Mouse (Mus musculus) WW6 (cell line): Measurements from ENCODE around the gene Trp53i11.

Source experiments
- DNase-seq: peaks from one replicate; pipeline ENCODE4 v3.0.0-alpha.2; 2013; ENCODE audit warnings: low read depth, low spot score

Trp53i11 gene

DNA sequence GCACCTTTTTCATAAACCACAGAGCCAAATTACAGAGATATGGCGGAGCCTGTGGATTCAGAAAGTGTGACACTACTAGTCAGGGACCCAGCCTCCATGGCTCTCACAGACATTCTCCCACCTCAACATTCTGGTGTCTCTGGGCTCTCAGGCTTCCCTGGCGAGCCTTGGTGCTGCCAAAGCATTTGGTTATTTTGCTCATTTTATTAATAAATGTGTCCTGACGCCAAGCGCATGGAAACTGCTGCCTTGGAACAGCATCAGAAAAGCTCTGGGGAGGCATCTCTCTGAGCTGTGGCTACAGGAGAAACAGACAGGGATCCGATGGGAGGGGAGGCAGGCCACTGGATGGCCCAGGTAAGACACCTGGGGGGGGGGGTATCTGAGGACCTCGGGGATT lies 15.4 kb upstream of the Trp53i11 start:
- no peak for DNase-seq

DNA sequence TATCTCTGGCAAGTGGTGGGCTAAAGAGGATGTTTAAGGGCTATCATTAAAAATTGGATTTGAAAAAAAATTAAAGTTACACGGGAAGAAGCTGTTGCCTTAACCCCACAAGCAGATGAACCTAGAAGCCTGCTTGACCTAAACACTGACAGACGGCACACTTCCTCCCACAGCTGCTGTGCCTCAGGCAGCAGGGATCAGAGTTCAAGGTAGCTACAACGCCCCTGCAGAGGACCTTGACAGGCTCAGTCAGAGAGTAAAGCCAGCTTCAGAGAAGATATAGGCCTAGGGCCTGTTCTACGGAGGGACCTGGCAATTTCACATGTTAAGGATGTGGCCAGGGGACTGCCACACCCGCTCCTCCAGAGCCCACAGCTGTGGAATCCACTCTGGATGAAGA lies 14.9 kb upstream of the Trp53i11 start:
- no peak for DNase-seq

DNA sequence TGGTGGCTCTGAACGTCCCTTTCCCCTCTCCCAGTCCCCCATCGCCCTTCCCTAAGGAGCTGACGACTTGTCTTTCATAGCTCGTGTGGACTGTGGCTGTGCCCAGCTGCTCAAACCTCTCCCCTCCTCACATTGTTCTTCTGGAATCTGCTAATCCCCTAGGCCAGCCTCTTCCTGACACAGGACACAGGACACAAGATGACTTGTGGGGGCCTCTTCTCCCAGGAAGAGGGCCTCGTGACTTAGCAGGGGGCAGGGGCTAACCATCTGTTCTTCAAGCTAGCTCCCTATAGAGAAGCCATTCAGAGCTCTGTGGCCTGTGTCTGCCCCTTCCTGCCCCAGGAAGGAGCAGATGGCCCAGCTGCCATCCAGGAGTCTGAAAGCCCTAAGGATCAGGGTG lies 13.2 kb upstream of the Trp53i11 start:
- DNase-seq, result no peak

GRCm38 (mm10) chr2:93175278-93175677 lies 12.1 kb upstream of the Trp53i11 start:
- DNase-seq, result no peak

- no peak for DNase-seq
Observed at GRCm38 (mm10) chr2:93175721-93176120, 11.6 kb upstream of the Trp53i11 start.

DNA sequence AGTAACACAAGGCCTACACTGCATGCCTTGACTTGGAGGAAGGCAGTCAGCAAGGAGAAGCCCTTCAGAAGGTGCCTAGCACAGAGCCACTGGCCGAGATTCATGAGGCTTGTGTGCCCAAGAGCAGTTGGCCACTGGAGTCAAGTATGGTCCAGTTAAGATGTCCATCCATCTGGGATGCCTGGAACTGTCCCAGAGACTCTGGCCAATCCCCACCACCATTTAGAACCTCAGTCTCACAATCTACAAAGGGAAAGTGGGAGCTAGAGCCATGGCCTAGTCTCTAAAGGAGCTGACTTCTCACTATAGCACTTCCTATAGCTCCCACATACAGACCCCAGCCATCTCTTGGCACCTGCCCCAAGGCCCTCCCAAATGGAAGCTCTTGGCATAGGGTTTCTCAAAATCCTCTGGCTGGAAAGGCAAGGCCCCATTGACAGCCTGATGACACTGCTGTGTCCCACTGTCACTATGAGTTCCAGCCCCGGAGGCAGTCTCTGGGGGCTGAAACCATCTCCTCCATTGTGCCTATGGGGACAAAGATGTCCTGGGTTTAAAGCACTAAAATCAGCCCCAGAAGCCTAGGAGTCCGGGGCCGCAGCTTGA lies 11.1 kb upstream of the Trp53i11 start:
- DNase-seq, result no peak

DNA sequence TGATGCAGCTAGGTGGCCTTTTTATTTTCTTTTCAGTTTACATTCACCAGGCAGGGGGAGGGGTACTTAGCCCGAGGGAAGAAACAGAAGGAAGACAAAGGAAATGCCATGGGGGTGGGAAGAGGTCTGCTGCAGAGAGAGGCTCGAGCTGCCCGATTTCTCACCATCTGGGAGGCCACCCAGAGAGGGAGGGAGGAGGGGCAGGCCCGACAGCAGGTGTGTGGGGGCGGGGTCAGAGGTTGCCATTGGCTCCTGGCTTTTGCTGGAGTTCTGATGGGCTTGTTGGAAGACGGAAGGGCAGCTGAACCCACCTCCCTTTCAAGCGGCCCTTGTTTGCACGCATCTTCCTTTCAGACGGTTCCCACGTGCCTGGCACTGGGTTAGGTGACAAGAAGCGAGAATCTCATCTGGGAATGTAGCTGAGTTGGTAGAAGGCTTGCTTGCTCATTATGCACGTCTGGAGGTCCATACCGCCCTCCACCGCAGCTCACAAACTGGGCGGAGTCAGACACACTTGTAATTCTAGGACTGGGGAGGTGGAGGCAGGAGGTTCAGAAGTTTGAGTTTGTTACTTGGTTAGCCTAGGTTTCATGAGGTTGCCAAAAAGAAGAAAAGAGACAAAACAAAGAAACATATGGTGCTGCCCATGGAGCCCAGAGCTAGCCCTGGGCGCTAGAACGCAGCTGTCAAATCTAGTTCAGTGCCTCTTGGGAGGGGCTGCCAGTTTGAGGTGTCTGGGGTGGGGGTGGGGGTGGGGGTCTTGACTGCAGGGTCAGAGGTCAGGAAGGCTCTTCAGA lies 10.3 kb upstream of the Trp53i11 start:
- no peak for DNase-seq

DNA sequence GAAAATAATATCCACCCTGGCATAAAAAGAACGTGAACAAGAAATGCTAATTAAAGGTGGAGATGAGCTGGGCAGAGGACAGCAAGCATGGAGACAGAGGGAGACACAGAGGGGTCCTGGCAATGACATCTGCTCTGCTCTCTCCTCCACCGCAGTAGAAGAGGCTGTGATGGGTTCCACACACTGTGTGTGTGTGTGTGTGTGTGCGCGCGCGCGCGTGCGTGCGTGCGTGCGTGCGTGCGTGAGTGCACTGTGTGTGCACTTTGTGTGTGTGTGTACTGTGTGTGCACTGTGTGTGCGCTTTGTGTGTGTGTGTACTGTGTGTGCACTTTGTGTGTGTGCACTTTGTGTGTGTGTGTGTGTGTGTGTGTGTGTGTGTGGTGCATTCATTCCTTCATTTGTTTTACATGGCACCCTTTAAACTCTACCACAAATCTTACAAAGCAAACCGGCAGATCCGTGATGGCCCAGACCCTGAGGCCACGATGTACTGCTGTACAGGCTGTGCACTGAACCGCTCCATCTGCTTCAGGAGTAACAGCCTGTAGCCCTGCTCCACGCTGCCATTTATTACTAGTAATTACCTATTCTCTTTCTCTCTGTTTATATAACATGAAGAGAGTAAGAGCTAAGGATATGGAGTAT lies 9.6 kb upstream of the Trp53i11 start:
- DNase-seq, result no peak

- DNase-seq, result no peak
Observed at GRCm38 (mm10) chr2:93178313-93178677, 9.1 kb upstream of the Trp53i11 start.

DNA sequence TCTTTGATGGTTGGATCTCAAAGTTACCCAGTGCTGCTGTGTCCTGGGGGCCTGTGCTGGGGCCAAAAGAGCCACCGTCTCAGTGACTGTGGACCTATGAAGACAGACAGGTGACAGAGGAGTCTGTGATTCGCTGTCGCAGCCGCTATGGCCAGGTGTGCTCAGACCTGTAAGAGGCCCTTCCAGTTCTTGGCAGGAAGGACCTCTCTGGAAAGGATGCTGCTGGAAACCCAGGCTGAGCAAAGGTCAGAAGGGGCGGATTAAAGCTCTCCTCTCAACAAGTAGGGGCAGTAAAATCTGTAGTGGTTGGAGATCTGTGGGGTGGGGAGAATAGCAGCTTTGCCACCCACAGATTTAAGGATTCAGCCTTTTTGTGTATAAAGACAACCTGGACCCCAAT lies 7.7 kb upstream of the Trp53i11 start:
- DNase-seq, result no peak

GRCm38 (mm10) chr2:93180077-93180844 lies 7.1 kb upstream of the Trp53i11 start:
- no peak for DNase-seq

- no peak for DNase-seq
Observed at GRCm38 (mm10) chr2:93182859-93183258, 4.5 kb upstream of the Trp53i11 start.

DNA sequence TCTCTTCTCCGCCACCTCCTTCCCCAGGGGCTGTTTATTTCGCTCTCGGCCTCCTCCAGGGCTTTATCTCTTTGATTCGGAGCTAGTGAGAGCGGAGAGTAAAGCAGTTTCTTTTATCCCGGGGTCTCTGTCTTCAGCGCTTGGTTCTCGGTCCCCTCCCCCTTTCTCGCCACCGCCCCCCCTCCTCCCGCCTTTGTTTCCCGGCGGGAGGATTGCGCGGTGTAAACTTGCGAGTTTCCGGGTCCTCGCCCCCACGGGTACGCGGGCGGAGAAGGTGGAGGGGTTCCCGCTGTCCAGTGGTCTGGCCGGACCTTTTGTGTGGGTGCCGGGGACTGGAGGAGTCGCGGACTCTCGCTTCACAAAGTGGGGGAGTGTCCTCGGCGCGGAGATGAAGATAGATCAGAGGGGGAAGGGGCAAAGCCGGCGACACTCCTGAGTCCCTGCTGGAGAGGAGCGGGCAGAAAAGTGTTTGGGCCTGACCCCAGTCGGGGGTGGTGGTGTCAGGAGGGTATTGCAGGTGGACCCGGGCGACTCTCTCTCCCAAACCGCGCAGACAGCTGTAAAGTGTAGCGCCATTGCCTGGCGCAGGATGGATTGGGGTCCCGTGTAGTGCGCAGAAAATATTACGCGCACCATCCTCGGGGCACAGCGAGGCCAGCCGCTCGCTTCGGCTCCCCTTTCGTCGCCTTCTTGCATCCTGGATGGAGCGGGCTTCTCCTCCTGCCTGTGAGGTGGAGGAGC lies 842 bp downstream of the Trp53i11 start:
- no peak for DNase-seq

- DNase-seq, result no peak
Observed at GRCm38 (mm10) chr2:93188761-93189458, 1.6 kb downstream of the Trp53i11 start.

- DNase-seq, result no peak
Observed at GRCm38 (mm10) chr2:93190771-93191487, 3.6 kb downstream of the Trp53i11 start.

GRCm38 (mm10) chr2:93191488-93192181 lies 4.3 kb downstream of the Trp53i11 start:
- DNase-seq, result no peak

DNA sequence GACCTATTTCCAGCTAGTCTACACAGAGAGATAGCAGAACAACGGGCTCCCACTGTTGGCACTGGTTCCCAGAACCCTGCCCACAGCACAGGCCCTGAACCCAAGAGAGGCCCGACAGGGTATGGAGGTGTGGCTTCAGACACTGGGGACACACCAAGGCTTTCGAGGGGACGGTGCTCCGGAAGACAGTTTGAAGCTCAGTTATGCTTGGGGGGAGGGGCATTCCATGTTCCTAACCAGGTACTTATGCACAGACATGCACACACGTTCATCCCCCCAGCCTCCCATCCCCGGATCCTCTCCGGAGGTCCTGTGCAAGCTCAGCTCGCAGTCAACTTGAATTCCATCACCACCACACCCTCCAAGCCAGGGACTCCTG lies 4.8 kb downstream of the Trp53i11 start:
- no peak for DNase-seq

DNA sequence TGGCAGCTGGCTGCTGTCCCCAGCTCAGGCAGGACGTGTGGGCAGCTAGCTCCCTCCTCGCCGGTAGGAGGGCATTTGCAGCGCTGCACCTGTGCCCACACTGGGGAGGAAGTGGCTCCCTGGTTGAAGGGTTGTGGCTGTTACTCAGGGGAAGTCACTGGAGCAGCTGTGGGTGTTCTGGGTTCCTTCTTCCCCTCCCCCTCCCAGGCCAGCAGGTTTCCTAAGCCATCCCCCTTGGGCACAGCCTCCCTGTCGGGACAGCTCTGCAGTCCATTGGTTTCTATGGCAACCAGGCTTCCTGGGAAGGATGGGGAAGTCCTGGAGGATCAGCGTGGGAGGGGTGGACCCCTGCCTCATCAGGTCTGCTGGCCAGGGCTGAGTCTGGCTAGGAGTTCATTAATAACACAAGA lies 5.3 kb downstream of the Trp53i11 start:
- DNase-seq, result no peak

GRCm38 (mm10) chr2:93193806-93194205 lies 6.5 kb downstream of the Trp53i11 start:
- DNase-seq, result no peak

DNA sequence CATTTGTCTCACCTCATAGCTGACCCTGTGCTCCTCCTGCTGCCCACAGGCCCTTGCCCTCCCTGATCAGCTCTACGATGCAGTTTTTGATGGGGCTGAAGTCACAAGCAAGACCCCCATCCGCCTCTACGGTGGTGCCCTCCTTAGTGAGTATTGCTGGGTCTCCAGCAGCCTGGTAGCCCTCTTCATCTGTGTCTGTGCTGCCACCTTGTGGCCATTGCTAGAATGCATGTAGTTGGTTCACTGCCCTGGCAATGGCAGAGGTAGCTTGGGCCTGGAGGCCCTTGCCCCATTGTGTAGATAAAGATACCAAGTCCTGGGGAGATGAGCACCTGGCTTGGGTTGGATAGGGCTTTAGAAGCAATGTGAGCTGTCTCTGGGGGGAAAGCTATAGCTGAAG lies 11.5 kb downstream of the Trp53i11 start:
- DNase-seq, result no peak
